23 mouse cellular contexts compared by ENCODE assay signal in the genomic region with DNA sequence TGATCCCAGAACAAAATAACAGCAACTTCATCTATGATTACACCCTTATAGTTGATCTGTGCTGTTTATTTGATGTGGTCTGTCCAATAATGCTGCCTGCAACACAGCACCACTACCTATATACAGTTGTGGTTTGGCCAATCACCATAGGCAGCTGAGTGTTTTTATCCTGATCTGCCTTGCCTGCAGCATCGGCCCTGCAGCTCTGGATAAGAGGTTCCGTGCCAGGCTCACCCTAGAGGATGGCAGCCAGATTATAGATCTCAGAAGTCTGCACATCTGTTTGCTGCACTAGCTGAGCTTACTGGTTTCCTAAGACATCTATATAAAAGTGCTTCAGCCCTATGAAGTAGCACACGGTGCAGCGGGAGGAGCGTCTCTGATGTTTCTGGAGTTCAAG. TPM values are rescaled to one million over a fixed set of nuclear protein-coding genes. Genes with fewer than 3 reads are reported as not detected.
DNase-seq lines count a peak whose midpoint lies in the region; ATAC-seq and TF ChIP-seq lines count a peak whose summit lies in the region.
"Had no signal": no experiment of that assay in that cellular context is flagged by ENCODE, and none has a peak within 500 bp of the region (broad histone marks: within the 10 kb centered on the region; RNA-seq: fewer than 3 reads in every experiment).

No protein-coding gene starts in this region.

- TF ChIP-seq CTCF in intestine, postnatal 0 days (IDR thresholded peaks at IDR 0.05; ENCODE audit: low read depth), result no peak
- no peak for TF ChIP-seq CTCF in liver, postnatal 0 days (IDR thresholded peaks at IDR 0.05; ENCODE audit: low read depth)
- TF ChIP-seq CTCF in layer of hippocampus, adult 2 months (conservative IDR thresholded peaks at IDR 0.05), result no peak
- no peak for TF ChIP-seq CTCF in forebrain, postnatal 0 days (IDR thresholded peaks at IDR 0.05; ENCODE audit: low read depth)

- no peaks in the 10 kb centered on the region for H3K36me3 ChIP-seq in intestine, postnatal 0 days (ENCODE audit: control insufficient read depth, insufficient read depth)
- no peaks in the 10 kb centered on the region for H3K36me3 ChIP-seq in intestine, embryonic 16.5 days (ENCODE audit: control insufficient read depth, insufficient read depth, low read length)
- no peaks in the 10 kb centered on the region for H3K36me3 ChIP-seq in liver, postnatal 0 days (replicated peaks; ENCODE audit: insufficient read depth, low read length)
- no peaks in the 10 kb centered on the region for H3K36me3 ChIP-seq in forebrain, postnatal 0 days (ENCODE audit: insufficient read depth)
- H3K36me3 ChIP-seq: embryonic facial prominence, embryonic 15.5 days; hindbrain, embryonic 12.5 days; midbrain, embryonic 12.5 days; neural tube, embryonic 13.5 days had no signal

- H3K9ac ChIP-seq in intestine, postnatal 0 days (ENCODE audit: low read depth, low read length), result no peak overlapping the region
- no peak overlapping the region for H3K9ac ChIP-seq in intestine, embryonic 16.5 days (ENCODE audit: low read depth, low read length)
- H3K9ac ChIP-seq in liver, postnatal 0 days (replicated peaks), result no peak overlapping the region
- no peak overlapping the region for H3K9ac ChIP-seq in forebrain, postnatal 0 days
- H3K9ac ChIP-seq: embryonic facial prominence, embryonic 15.5 days; hindbrain, embryonic 12.5 days; midbrain, embryonic 12.5 days; neural tube, embryonic 13.5 days had no signal

- no peak overlapping the region for H3K27ac ChIP-seq in intestine, postnatal 0 days (ENCODE audit: low read depth, low read length)
- H3K27ac ChIP-seq in intestine, embryonic 16.5 days (ENCODE audit: low read length), result no peak overlapping the region
- H3K27ac ChIP-seq in liver, postnatal 0 days (ENCODE audit: low read depth), result no peak overlapping the region
- H3K27ac ChIP-seq in layer of hippocampus, adult 2 months, result no peak overlapping the region
- H3K27ac ChIP-seq in forebrain, postnatal 0 days (ENCODE audit: low read depth, low read length), result no peak overlapping the region
- H3K27ac ChIP-seq: embryonic facial prominence, embryonic 15.5 days; heart, adult 2 months; hindbrain, embryonic 12.5 days; midbrain, embryonic 12.5 days; neural tube, embryonic 13.5 days had no signal

- DNase-seq in c-Kit-positive CD71-positive TER-119-positive erythroid progenitor cells, embryonic 14.5 days (ENCODE audit: low spot score), result peak; percentile 39
- peak; percentile 44 for DNase-seq in liver
- DNase-seq in liver, postnatal 0 days, result no peak
- DNase-seq in layer of hippocampus, postnatal 10 days (ENCODE audit: low spot score in 2 of 2), result no peak
- DNase-seq in layer of hippocampus, adult 2 months (ENCODE audit: low spot score in 2 of 2), result no peak
- no peak for DNase-seq in forebrain, postnatal 0 days
- DNase-seq: adrenal gland, postnatal 25 days; cerebellum, adult 2 months; heart, adult 2 months; kidney, adult 8-10 months; kidney, postnatal 36 days; layer of hippocampus, adult 9-11 months; lung, adult 2 months; lung, postnatal 36 days; right cerebral cortex, adult 18-20 months; thymus, adult 2 months had no signal

- WGBS in intestine, postnatal 0 days, result 81% methylated on average over 5 of the region's 5 CpGs
- WGBS in intestine, embryonic 16.5 days, result 71% methylated on average over 5 of the region's 5 CpGs
- 70% methylated on average over 5 of the region's 5 CpGs for WGBS in liver, postnatal 0 days (ENCODE audit: insufficient replicate concordance)
- 91% methylated on average over 5 of the region's 5 CpGs for WGBS in forebrain, postnatal 0 days

- H3K4me2 ChIP-seq in intestine, postnatal 0 days (replicated peaks; ENCODE audit: low read depth), result peak overlapping the region; percentile 18; the same call in 1 of the 2 replicates
- H3K4me2 ChIP-seq in intestine, embryonic 16.5 days (ENCODE audit: low read depth, low read length), result no peak overlapping the region
- H3K4me2 ChIP-seq in liver, postnatal 0 days (ENCODE audit: low read depth, low read length), result no peak overlapping the region
- H3K4me2 ChIP-seq in forebrain, postnatal 0 days (ENCODE audit: low read depth), result no peak overlapping the region
- H3K4me2 ChIP-seq: embryonic facial prominence, embryonic 15.5 days; hindbrain, embryonic 12.5 days; midbrain, embryonic 12.5 days; neural tube, embryonic 13.5 days had no signal

- peak; percentile 51; the same call in 1 of the 2 replicates for TF ChIP-seq EP300 in liver, postnatal 0 days (IDR thresholded peaks at IDR 0.05; ENCODE audit: low read depth)

- H3K4me1 ChIP-seq in intestine, postnatal 0 days (replicated peaks; ENCODE audit: control insufficient read depth, insufficient read depth, low read length), result no peaks in the 10 kb centered on the region
- H3K4me1 ChIP-seq in intestine, embryonic 16.5 days (ENCODE audit: control insufficient read depth, insufficient read depth, low read length), result no peaks in the 10 kb centered on the region
- 0 out of 2 replicates have a peak, but pooled peaks cover 3% of the 10 kb centered on the region for H3K4me1 ChIP-seq in liver, postnatal 0 days (ENCODE audit: insufficient read depth)
- no peaks in the 10 kb centered on the region for H3K4me1 ChIP-seq in forebrain, postnatal 0 days (ENCODE audit: insufficient read depth)
- H3K4me1 ChIP-seq: midbrain, embryonic 12.5 days had no signal

- no peaks in the 10 kb centered on the region for H3K9me3 ChIP-seq in intestine, postnatal 0 days (ENCODE audit: control insufficient read depth)
- H3K9me3 ChIP-seq in intestine, embryonic 16.5 days (ENCODE audit: control insufficient read depth, low read length), result no peaks in the 10 kb centered on the region
- H3K9me3 ChIP-seq in liver, postnatal 0 days (ENCODE audit: low read length), result no peaks in the 10 kb centered on the region
- H3K9me3 ChIP-seq in forebrain, postnatal 0 days (ENCODE audit: low read length), result no peaks in the 10 kb centered on the region
- H3K9me3 ChIP-seq: embryonic facial prominence, embryonic 15.5 days; G1E; hindbrain, embryonic 12.5 days; midbrain, embryonic 12.5 days; neural tube, embryonic 13.5 days had no signal

- no peak for ATAC-seq in intestine, postnatal 0 days
- no peak for ATAC-seq in intestine, embryonic 16.5 days
- ATAC-seq in liver, postnatal 0 days, result peak; percentile 67
- no peak for ATAC-seq in forebrain, postnatal 0 days

- H3K4me3 ChIP-seq in intestine, postnatal 0 days (ENCODE audit: low read depth, low read length), result no peak overlapping the region
- no peak overlapping the region for H3K4me3 ChIP-seq in intestine, embryonic 16.5 days (ENCODE audit: low read length)
- no peak overlapping the region for H3K4me3 ChIP-seq in liver, postnatal 0 days (ENCODE audit: low read depth, low read length)
- no peak overlapping the region for H3K4me3 ChIP-seq in layer of hippocampus, adult 2 months
- no peak overlapping the region for H3K4me3 ChIP-seq in forebrain, postnatal 0 days (ENCODE audit: low read depth, low read length)
- H3K4me3 ChIP-seq: embryonic facial prominence, embryonic 15.5 days; heart, adult 2 months; hindbrain, embryonic 12.5 days; midbrain, embryonic 12.5 days; neural tube, embryonic 13.5 days had no signal

- no peaks in the 10 kb centered on the region for H3K27me3 ChIP-seq in intestine, postnatal 0 days (replicated peaks; ENCODE audit: control insufficient read depth, insufficient read depth, low read length)
- H3K27me3 ChIP-seq in intestine, embryonic 16.5 days (replicated peaks; ENCODE audit: control insufficient read depth, insufficient read depth, low read length), result no peaks in the 10 kb centered on the region
- H3K27me3 ChIP-seq in liver, postnatal 0 days (ENCODE audit: insufficient read depth, low read length), result no peaks in the 10 kb centered on the region
- no peaks in the 10 kb centered on the region for H3K27me3 ChIP-seq in forebrain, postnatal 0 days (ENCODE audit: insufficient read depth, low read length)
- H3K27me3 ChIP-seq: embryonic facial prominence, embryonic 15.5 days; hindbrain, embryonic 12.5 days; midbrain, embryonic 12.5 days; neural tube, embryonic 13.5 days had no signal

RNA-seq across cellular contexts. Expression of a gene that starts 32.3 kb away (rescaled TPM):
- polyA plus RNA-seq in intestine, postnatal 0 days (2015; fragmentation: Nextera tagmentation; extraction: Ambion mirVana), result 2.9 and 3.9 TPM in 2 replicates
- 7.9 and 10.5 TPM in 2 replicates for polyA plus RNA-seq in intestine, embryonic 16.5 days (2015; fragmentation: Nextera tagmentation; extraction: Ambion mirVana)
- polyA plus RNA-seq in liver, postnatal 0 days (2015; fragmentation: Nextera tagmentation; extraction: Ambion mirVana), result 1.4 and 1.9 TPM in 2 replicates
- total RNA-seq in layer of hippocampus, postnatal 10 days (2021), result 10 to 100 TPM in 1 of 2 experiments, 1 to 10 TPM in 1; 9.1 to 10.1 TPM
- total RNA-seq in layer of hippocampus, adult 2 months (2021), result 1 to 10 TPM; 9.0 to 9.5 TPM
- 8.4 and 9.5 TPM in 2 replicates for total RNA-seq in forebrain, postnatal 0 days (2014; rRNA removed)
- 2.8 and 4.0 TPM in 2 replicates for polyA plus RNA-seq in forebrain, postnatal 0 days (2015; fragmentation: Nextera tagmentation; extraction: Ambion mirVana)

Comparison
In these comparisons a context has a peak if more than half of its experiments do, and no peak if none do; other contexts are left out.
1. DNase-seq: peak in c-Kit-positive CD71-positive TER-119-positive erythroid progenitor cells, embryonic 14.5 days (single experiment) and liver (single experiment); none in liver, postnatal 0 days (single experiment), layer of hippocampus, postnatal 10 days (0 of 2), layer of hippocampus, adult 2 months (0 of 2) and forebrain, postnatal 0 days (single experiment).